Mouse (Mus musculus): Measurements from ENCODE around the gene Gpd2.

The Gpd2 gene

DNA sequence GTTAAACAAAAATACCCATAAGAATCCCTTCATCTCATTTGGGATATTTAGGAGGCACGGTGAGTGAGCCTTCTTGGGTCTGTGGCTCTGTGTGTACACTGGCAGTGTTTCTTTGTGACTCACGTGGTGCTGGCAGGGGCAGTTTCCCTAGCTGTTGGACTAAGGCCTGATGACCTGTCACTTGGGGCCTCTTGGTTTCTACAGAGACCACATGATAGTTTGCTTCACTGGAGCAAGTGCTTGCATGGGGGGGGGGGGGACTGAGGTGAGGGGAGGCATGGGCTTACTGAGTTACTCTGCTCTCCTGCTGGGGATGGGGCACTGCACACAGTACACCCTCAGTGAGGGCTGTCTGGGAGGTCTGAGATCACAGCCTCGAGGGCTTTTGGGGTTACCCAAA lies 64.1 kb downstream of the Gpd2 start:
- no peak for DNase-seq (ENCODE audit: low spot score)

DNA sequence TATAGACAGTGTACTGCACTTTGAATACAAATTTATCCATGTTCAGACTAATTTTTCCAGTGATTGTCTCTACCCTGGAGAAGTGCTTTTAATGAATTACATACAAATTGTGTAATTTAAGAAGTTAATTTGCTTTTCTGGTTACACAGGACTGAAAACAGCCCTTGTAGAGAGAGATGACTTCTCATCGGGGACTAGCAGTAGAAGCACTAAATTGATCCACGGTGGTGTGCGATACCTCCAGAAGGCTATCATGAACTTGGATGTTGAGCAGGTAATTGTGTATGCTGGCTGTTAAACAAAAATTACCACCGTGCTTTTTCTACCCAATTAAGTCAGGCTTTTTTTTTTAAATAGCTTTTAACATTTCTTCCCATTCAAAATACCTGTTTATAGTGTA lies 66.8 kb downstream of the Gpd2 start:
- DNase-seq (ENCODE audit: low spot score) = no peak

DNA sequence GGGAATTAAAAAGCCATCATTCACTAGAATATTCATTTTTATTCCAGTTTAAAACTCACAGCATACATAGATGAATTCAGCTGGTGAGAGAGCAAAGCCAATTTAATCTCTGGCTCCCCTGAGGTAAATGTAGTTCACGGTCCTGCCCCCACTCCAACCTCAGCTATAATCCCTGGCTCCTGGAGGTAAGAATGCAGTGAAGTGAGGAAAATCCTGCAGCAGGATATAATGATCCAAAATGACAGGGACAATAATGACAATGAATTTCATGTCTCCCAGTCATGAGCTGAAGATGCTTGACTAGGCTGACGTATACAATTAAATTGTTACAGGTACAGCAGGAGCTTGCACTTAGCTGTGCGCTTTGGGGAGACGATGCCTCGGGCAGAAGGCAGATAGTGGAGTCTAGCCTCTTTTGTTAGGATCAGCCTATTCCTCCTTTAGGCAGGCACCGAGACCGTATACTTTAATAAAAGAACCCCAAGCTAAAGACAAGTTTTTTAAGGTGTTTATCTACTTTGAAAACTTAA lies 74.9 kb downstream of the Gpd2 start:
- DNase-seq (ENCODE audit: low spot score) = no peak

DNA sequence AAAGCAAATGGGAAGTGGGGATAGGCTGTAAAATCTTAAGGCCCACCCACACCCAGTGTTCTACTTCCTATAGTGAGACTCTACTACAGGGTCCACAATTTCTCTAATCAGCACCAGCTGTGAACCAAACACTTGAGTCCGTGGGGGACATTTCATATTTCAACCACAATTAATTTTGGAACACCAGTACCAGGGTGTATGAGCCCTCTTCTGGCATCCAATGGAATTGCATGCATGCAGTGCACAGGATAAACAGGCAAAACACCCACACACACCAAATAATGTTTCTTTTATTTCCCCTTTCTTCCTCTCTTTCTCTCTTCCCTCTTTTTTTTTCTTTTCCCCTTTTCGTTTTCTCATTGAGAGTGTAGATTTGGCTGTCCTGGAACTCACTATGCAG lies 78.6 kb downstream of the Gpd2 start:
- DNase-seq (ENCODE audit: low spot score) = peak; percentile 12

DNA sequence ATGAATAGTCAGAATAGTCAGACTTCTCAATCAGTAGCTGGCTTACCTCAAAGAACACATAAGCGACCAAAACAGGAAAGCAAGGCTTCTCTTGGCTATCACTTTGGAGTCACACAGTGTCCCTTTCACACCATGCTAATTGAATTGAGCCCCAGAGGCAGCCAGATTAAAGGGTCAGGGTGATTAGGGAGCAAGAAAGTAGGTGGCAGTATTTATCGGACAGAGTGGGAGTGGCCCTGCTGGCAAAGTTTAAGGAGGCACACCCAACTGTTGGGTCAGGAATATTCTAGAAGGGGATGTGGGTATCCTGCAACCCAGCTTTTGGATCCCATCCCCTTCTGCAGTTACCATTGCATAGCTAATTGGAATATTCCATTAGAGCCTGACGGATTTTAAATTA lies 80.9 kb downstream of the Gpd2 start:
- DNase-seq (ENCODE audit: low spot score) = no peak

DNA sequence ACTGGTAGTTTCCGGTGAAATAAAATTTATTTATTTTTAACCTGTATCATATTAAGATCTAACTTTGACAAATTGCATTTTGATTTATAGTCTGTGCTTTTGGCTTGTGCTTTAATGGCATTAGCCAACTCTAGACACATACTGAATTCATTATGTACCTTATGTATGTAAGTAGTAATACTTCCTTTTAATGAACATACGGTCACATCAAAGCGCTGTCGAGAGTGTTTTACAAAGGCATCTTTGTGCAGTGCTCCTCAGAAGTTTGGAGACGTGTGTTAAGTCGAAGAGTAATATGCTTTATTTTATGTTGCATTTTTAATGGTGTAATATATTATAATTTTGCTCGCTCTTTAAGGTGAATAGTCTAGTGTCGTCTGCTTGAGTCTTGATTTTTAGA lies 88.7 kb downstream of the Gpd2 start:
- no peak for DNase-seq (ENCODE audit: low spot score)

DNA sequence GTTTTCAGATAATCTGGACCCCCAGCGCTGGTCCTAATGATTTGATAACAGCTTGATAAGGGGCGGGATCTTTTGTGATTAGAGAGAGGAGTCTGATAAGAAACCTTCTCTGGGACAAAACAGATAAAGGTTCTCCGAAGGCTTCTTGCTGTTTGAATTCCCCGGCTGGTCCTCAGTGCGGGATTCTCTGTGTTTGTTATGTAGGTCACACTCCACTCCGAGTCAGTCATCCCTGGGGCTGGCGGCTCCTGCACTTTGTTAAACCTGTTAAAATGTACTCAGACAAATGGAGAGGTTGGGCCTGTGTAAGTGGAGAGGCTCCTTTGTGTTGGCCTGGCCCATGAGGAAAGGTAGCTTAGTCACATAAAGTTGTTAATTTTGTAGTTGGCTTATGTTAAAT lies 91.9 kb downstream of the Gpd2 start:
- no peak for DNase-seq (ENCODE audit: low spot score)

DNA sequence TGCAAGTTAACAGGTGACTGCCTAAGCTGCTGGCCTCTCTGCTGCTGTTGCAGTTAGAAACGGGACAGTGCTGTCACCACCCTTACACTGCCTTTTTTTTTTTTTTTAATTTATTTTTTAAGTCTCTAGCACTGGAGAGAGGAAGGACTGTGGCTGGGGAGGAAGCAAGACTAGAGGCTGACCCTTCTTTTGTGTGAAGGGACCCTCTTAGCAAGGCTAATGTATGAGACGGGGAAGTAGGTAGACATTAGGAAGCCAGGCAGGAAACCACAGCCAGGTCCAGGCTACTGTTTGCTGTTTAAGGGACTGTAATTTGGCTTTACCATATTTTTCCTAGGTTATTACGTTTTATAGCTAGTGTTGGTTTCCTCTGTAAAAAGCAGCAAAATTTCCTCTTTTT lies 93.4 kb downstream of the Gpd2 start:
- no peak for DNase-seq (ENCODE audit: low spot score)

DNA sequence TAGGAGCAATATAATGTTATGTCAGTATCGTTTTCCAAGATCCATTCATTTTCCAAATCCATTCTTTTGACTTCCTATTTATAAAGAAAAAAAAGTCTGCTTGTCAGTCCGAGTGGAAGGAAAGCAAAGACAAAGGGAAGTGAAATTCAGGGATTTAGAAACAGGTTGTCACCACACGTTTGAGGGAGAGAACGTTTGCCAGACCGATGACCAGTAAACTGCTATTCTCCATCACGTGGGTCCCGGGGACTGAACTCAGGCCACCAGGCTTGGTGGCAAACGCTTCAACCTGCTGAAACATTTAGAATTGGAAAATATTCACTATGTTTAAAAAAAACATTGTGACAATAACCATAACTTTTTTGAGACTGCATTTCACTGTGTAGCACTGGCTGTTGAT lies 93.8 kb downstream of the Gpd2 start:
- no peak for DNase-seq (ENCODE audit: low spot score)

DNA sequence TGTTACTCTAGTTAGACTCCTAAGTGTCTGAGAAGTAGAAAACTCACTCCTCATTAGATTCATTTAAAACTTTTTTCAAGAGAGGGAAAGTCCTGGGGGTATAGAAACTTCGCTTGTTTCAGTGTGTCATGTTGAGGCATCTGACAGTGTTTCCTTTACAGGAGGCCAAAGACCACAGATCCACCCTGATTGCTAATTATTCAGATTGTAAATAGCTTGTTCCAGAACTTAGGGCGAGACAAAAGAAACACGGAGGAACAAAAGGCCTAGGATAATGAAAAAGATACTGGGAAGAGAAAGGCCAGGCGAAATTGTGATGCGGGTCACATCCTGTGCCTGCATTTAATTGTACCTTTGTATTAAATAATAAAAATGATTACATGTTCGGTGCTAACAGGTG lies 96.0 kb downstream of the Gpd2 start:
- DNase-seq (ENCODE audit: low spot score) = no peak

DNA sequence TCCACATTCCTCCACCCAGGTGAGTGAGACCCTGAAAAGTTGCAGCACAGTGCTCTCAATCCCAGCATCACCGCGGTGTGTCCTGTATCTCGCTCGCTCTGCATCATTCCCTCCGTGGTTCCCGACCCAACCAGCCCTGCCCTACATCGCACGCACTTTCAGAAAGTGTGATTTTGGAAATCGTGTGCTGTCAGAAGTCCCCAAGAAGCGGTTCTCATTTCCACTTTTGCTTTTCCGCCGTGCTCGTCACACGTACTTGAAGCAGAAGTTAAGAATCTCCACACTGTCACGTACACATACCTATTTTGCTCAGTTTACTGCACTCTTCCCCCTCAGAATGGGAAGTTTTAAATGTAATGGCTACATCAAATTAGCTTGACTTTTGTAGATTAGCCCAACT lies 98.0 kb downstream of the Gpd2 start:
- no peak for DNase-seq (ENCODE audit: low spot score)

DNA sequence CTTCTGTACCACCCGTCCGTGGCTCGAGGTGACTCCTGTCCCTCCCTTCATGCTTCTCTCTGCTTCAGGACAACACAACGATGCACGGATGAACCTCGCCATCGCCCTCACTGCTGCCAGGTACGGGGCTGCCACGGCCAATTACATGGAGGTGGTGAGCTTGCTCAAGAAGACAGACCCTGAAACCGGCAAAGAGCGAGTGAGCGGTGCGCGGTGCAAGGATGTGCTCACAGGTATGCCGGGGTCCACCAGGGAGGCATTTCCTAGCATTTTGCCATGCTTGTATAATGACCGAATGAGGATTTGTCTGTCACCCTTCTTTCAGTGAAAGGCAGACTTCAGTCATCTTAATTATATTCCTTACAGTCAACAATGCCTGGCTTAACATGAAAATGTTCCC lies 101.3 kb downstream of the Gpd2 start:
- DNase-seq (ENCODE audit: low spot score) = no peak

DNA sequence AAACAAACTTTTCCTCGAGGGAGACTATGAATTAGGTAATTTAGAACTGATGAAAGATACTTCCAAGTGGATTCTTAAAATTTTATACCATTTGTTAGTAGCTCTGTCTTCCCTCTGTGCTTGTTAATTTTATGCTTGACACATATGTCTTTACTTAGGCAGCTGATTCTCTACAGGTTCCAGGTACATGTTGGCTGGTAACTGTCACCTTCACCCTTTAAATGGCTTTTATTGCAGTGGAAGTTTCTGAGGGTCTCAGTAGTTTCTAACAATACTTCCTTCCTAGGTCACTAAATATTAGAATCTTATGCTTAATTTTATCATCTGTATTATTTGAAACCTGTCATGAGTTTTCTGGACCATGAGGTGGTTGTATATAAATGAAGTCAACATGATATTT lies 105.5 kb downstream of the Gpd2 start:
- DNase-seq (ENCODE audit: low spot score) = no peak

DNA sequence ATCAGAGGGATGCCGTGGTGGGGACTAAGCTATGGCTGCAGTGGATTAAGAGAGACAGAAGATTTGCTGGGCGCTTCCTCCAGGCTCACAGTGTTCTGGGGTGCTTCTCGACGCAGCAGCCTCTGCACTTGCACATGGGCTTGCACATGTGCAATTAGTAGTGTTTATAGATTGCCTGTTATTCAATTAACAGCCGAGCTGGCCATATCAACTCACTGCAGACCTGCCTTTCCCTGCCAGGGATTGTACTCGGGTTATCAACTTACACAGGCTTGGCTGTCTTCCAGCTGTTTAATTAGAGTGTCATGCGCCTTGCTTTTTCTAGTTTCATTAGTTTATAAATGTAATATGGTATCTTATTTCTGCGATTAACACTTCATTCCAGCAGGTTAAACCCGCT lies 113.2 kb downstream of the Gpd2 start:
- DNase-seq (ENCODE audit: low spot score) = no peak

DNA sequence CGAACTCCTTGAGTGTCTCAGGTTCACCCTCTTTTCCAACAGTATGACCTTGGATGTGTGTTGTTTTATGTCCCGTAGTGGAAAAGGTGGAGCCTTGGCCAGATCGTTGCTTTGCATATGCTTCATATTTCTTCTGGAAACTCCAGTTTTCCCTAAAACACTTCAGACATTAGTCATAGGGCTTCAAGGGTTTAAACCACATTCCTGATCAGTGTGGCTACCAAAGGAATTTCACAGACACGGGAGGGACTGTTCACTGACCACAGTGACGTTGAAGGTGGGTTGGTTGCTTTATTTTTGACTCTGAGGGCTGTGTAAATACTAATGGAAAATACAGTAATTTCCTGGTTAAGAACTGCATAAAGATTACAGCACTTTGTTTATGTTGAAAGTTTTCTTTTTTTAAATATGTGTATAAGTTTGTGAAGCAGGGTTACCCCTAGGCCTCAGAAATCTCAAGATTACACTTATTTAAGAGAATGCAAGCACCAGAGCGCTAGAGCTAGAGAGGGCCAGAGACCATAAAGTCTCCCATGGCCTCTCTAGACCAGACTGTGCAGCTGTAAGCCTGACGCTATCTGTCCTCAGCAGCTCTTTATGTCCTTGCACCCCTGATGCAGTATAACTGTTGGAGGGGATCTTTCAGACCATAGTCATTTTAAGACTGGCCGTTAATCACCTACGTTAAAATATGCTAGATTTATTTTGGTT lies 116.4 kb downstream of the Gpd2 start:
- DNase-seq (ENCODE audit: low spot score) = no peak

DNA sequence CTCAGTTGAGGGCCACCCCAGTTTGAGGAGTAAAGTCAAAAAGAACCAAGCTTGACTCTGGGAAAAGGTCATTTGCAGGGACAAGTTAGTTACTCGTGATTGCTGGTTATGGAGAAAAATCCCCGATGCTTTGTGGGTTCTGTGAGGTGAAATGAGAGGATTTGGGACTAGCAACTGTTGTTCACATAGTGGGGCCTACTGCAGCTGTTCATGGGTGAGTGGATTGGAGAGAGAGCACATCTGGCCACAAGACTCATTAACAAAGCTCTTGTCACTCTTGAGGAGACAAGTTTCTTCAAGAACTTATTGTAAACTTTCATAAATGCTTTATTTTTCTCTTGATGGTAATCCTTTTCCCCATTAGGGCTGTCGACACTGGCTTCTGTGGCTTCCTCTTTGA lies 117.4 kb downstream of the Gpd2 start:
- no peak for DNase-seq (ENCODE audit: low spot score)

DNA sequence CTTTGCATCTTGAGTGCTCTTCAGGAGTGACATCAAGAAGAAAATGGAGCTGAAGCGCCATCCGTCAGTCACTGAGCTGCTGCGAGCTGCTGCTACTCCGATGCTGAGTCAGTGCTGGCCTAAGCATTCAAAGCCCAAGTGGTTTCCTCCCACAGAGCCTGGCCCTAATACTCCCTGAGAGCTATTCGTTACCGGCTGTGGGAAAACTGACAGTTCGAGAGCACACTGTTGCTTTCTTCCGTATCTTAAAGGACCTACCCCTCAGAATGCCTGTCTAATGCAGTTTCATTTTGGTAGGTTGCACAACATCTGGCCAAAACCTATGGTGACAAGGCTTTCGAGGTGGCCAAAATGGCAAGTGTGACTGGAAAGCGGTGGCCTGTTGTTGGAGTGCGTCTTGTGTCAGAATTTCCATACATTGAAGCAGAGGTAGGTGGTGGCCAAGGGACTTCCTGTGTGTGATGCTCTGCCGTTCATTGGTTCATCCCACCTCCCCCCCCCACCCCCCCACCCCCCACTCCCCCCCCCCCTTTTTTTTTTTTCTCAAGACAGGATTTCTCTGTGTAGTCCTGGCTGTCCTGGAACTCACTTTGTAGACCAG lies 118.9 kb downstream of the Gpd2 start:
- no peak for DNase-seq (ENCODE audit: low spot score)

DNA sequence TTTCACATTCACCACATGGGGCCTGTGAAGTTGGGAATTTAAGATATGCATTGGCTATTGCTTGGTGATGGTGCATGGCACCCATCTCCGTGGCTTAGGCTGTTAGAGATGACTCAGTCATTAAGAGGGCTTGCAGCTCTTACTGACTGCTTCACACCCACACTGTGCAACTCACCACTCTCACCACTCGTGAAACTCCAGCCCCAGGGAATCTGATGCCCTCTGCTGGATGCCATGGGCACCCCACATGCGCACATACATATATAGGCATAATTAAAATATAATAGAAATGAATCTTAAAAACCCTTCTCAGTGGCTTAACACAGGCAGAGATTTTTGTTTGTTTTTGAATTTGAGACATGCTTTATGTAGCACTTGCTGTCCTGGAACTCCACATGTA lies 125.1 kb downstream of the Gpd2 start:
- DNase-seq (ENCODE audit: low spot score) = no peak

DNA sequence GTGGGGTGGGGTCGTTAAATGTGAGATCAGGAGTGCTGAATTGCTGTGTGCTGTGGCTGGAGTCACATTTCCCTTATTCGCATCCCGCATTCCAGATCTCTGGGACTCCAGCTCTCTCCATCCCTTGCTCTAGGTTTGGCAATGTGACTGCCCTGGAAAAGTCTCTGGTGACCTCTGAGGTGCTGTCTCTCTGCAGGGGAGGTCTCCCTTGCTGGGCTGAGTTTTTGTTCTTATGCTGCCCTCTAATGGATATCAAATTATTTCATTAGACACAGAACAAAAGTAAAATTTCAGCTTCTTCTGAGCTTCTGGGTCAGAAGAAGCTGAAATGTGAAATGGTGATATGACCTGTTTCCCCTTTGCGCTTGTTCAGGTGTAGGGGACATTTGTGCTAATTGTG lies 137.2 kb downstream of the Gpd2 start:
- DNase-seq (ENCODE audit: low spot score) = no peak

DNA sequence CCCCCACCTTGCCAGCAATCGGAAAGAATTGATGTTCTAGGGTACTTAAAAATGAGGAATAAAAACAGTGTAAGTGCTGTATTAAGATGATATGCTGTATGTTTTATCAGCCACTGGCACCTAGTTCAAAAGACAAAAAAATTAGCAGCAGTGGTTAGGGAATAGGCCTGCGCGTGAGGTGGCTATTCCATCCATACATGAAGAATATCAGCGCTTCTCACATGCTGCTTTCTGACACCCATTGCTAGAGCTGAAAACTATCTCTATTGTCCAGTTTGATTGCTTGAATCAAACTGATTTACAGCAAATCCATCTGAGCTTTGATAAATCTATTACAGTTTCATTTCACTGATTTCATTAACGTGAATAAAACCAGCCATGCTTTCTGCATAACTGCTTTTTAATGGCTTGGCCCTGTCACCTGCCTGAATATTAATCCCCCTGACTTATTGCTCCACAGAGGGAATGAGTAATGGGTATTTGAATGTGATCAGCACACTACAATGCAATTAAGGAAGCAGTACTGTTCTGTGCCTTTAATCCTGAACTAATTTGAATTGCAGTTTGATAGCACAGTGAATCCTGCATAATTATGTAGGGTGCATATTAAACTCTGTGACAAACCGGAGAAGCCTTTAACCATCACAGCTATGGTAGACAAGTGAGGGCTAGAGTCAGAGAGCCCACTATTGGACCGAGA lies 137.9 kb downstream of the Gpd2 start:
- DNase-seq (ENCODE audit: low spot score) = no peak

DNA sequence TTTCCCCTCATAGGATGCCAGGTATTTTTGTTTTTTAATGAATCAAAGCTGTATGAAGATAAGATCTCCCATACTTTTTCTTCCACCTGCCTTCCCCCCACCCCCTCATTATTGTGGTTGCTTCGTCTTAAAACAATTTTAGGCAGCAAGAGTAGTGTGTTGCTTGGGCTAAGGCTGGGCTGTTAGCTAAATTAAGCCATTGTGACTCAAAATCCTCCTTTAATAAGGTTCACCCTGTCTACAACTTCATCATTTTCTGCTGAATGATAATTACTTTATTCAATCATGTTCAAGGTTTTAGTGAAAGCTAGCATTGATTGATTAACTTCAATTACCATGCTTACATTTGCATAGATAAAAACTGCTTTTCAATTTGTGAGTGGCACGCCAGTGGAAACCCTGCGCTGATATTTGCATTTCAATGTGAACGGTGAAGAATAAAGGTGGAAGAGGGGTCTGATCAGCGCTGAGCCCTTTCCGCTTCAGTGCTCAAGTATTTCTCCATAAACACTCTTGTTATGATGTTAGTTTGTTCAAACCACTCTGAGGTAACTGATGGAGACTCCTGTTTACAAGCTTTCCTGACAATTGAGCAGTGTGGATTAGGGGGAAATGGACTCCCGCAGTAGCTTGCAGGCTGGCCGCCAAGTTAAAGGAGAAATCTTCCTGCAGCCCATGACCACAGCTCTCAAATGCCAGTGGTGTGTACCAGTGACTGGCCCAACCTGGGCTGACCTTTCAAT lies 140.9 kb downstream of the Gpd2 start:
- no peak for DNase-seq (ENCODE audit: low spot score)

DNA sequence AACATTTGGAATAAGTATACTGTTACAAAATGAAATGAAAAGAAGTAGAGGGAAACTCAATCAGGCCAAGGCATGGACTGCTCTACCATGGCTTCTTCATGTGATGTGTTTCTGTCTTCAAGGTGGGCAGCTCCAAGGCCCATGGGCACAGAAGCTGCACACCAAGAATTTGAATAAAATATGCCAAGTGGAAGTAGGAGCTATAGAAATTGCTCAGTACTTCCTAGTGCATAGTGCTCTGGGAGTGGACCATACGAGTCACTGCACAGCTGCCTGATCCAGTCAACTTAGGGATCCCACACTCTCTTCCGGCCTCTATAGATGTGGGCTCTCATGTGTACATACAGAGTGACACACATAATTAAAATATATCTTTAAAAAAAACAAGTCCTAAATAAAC lies 147.2 kb downstream of the Gpd2 start:
- DNase-seq (ENCODE audit: low spot score) = no peak

DNA sequence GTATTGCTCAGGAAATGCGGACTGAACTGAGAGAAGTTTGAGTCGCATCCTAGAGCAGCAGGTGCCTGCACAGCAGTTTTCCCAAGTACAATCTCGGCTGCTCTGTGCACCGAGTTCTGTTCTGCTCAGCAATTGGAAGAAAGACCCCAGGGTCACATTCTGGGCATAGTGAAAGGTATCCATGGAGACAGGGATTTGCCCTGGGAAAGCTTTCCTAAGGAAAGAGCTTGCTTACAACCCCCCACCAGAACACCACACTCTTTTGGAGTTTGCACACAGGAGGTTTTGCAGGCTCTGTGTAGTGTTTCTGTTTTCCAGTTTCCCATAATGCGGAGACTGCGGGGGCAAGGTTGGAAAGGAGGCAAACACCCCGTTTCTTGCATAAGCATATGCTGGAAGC lies 150.4 kb downstream of the Gpd2 start:
- no peak for DNase-seq (ENCODE audit: low spot score)
